Mouse (Mus musculus): ENCODE results near the gene Filip1l.

GRCm38 (mm10) chr16:57362679-57363401 is 9.9 kb downstream of the Filip1l start:
- TF ChIP-seq USF1 (IDR thresholded peaks at IDR 0.05; ENCODE audit: low read depth): no peak
- TF ChIP-seq E2F4 (IDR thresholded peaks at IDR 0.05; ENCODE audit: insufficient read depth): no peak
- no peak for TF ChIP-seq MAX (IDR thresholded peaks at IDR 0.05; ENCODE audit: low read depth)
- no peak for TF ChIP-seq SRF (IDR thresholded peaks at IDR 0.05; ENCODE audit: control insufficient read depth, insufficient read length, low read depth)
- no peak for TF ChIP-seq POLR2A (IDR thresholded peaks at IDR 0.05; ENCODE audit: insufficient read length, low read depth)
- TF ChIP-seq CEBPB (IDR thresholded peaks at IDR 0.05; ENCODE audit: insufficient read depth, poor library complexity, severe bottlenecking): no peak
